Mouse (Mus musculus): ENCODE measurements around the gene Uxt. TPM values are rescaled to one million over a fixed set of nuclear protein-coding genes. Genes with fewer than 3 reads are reported as not detected.

Gene Uxt
- 48.8 and 54.5 TPM in 2 replicates for polyA plus RNA-seq (2015; fragmentation: Nextera tagmentation; extraction: Ambion mirVana)

DNA sequence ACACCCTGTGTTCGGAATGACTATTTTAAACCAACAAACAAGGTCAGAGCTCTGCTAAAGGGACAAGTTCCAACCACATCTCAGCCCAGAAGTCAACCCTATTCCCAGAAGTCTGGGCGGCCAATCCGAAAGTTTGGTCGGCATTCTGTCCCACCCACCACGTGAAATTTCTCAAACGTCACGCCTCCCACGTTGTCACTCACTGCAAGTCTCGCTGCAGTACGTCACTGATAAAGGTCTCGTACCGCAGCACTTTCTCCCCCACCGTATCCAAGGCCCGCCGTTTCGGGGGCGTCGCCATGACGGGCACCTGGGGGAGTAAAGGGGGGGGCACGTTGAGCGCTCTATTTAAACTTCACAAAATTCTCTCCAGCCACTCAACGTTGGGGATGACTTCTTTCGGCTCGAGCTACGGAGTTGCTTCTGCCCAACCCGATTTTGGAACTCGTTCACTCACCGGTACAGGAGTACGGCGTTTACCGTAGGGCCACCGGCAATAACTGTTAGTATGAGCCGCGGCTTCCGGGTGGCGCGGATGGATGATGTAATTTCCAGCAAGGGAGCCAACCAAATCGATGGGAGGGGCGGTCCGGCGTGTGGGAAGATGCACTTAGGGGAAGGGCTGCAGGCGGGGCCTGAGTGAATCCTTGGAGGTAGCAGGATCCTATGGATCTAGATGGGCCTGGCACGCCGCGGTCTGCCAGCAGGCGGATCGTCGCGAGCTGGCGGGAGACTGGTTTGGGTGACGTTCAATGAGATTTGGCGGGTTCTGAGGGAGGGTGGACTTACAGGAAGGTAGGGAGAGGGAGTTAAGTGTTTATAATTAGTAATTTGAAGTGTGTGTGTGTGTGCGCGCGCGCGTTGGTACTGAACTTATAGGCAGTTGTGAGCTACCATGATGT, at the start of gene Uxt:
Gene Uxt, minus strand, starts transcription at position 541 of the 902 bp plus-strand sequence.
- H3K4me3 ChIP-seq (ENCODE audit: low read length), result peak within 1 kb of the TSS; percentile 64
- ATAC-seq (replicated peaks; ENCODE audit: extremely low read depth, insufficient read depth, low FRiP score), result peak; percentile 90
- H3K27ac ChIP-seq (ENCODE audit: low read length), result peak within 1 kb of the TSS; percentile 85
- H3K9me3 ChIP-seq (replicated peaks; ENCODE audit: control insufficient read depth, low read length), result no peaks in the 10 kb centered on the region
- H3K9ac ChIP-seq (ENCODE audit: low read length), result peak within 1 kb of the TSS; percentile 68
- H3K4me2 ChIP-seq (ENCODE audit: low read depth, low read length), result peak within 1 kb of the TSS; percentile 62
- WGBS, result 14% methylated on average over 57 of the region's 57 CpGs
- H3K27me3 ChIP-seq (ENCODE audit: control insufficient read depth, insufficient read depth, low read length), result no peaks in the 10 kb centered on the region
- no peaks in the 10 kb centered on the region for H3K36me3 ChIP-seq (ENCODE audit: control insufficient read depth, insufficient read depth)
- H3K4me1 ChIP-seq (ENCODE audit: control insufficient read depth, insufficient read depth, low read length), result peaks cover 3% of the 10 kb centered on the region

DNA sequence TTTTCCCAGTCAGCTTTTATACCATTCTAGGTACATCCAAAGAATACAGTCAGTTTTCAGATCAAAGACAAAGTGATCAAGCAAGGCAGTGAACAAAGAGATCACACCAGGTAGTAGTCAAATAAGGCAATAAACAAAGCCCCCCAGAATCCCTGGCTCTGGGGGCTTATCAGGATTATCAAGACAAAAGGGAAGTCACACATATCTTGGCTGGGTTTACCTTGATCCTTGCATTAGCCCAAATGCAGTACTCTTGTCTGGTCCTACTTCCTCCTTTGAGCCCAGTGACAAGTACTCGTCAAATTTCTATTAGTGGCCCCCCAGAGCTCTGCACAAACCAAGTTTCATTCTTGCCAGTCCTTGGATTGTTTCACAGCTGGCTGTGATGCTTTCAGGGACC, 19.1 kb upstream of the Uxt start:
- H3K4me3 ChIP-seq (ENCODE audit: low read length), result no peak overlapping the region
- H3K9me3 ChIP-seq (replicated peaks; ENCODE audit: control insufficient read depth, low read length), result no peaks in the 10 kb centered on the region
- 50% methylated on average over 1 of the region's 1 CpGs for WGBS
- no peaks in the 10 kb centered on the region for H3K36me3 ChIP-seq (ENCODE audit: control insufficient read depth, insufficient read depth)
- H3K27ac ChIP-seq (ENCODE audit: low read length), result no peak overlapping the region
- no peak for ATAC-seq (replicated peaks; ENCODE audit: extremely low read depth, insufficient read depth, low FRiP score)
- H3K27me3 ChIP-seq (ENCODE audit: control insufficient read depth, insufficient read depth, low read length), result no peaks in the 10 kb centered on the region
- H3K4me1 ChIP-seq (ENCODE audit: control insufficient read depth, insufficient read depth, low read length), result no peaks in the 10 kb centered on the region
- H3K4me2 ChIP-seq (ENCODE audit: low read depth, low read length), result no peak overlapping the region
- no peak overlapping the region for H3K9ac ChIP-seq (ENCODE audit: low read length)

DNA sequence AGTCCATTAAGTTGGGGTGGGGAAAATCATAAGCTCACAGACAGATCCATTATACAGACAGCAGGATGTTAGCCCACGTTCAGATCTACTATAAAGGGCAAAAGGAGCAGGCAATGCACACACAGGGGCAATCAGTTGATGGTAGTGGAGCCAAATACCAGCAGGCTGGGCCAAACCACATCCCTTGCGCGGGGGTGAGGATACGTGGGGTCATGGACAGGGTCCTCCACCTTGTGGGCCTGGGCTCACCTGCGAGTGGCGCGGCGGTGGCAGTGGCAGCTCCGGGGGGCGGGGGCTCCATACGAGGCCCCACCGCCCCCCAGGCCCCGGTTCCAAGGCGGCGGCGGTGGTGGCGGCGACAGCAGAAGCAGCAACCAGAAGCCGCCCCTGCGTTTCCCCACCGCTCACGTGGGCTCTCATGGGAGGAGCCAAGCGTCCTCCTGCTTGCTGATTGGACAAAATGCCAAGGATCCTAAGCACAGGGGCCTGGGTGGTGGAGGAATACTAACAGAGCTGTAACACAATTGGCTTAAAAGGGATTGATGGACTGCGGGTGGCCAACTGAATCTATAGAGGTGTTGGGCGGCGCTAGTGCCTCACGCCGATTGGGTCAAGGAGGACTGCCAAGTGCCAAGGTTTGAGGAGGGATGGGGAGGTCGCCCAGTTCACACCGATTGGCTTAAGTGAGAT, 11.5 kb downstream of the Uxt start, which contains the start of gene Elk1:
Gene Elk1, minus strand, starts transcription at position 418 of the 690 bp plus-strand sequence.
- Histone ChIP-seq H3K36me3 (ENCODE audit: control insufficient read depth, insufficient read depth) (no peaks in the 10 kb centered on the region), H3K27me3 (ENCODE audit: control insufficient read depth, insufficient read depth, low read length) (no peaks in the 10 kb centered on the region), H3K9me3 (replicated peaks; ENCODE audit: control insufficient read depth, low read length) (no peaks in the 10 kb centered on the region), H3K4me3 (ENCODE audit: low read length) (peak within 1 kb of the TSS; percentile 77), H3K4me2 (ENCODE audit: low read depth, low read length) (peak within 1 kb of the TSS; percentile 65), H3K4me1 (ENCODE audit: control insufficient read depth, insufficient read depth, low read length) (peaks cover 2% of the 10 kb centered on the region; the same call in 1 of the 2 replicates), H3K9ac (ENCODE audit: low read length) (peak within 1 kb of the TSS; percentile 81), H3K27ac (ENCODE audit: low read length) (peak within 1 kb of the TSS; percentile 73)
- 15% methylated on average over 29 of the region's 30 CpGs for WGBS
- peak; percentile 96 for ATAC-seq (replicated peaks; ENCODE audit: extremely low read depth, insufficient read depth, low FRiP score)

GRCm38 (mm10) chrX:20946055-20946454, 15.8 kb downstream of the Uxt start:
- peaks cover 2% of the 10 kb centered on the region; the same call in 1 of the 2 replicates for H3K4me1 ChIP-seq (ENCODE audit: control insufficient read depth, insufficient read depth, low read length)
- H3K4me2 ChIP-seq (ENCODE audit: low read depth, low read length), result no peak overlapping the region
- H3K36me3 ChIP-seq (ENCODE audit: control insufficient read depth, insufficient read depth), result no peaks in the 10 kb centered on the region
- no peak overlapping the region for H3K27ac ChIP-seq (ENCODE audit: low read length)
- no peaks in the 10 kb centered on the region for H3K9me3 ChIP-seq (replicated peaks; ENCODE audit: control insufficient read depth, low read length)
- 23% methylated on average over 4 of the region's 4 CpGs for WGBS
- H3K27me3 ChIP-seq (ENCODE audit: control insufficient read depth, insufficient read depth, low read length), result no peaks in the 10 kb centered on the region
- no peak overlapping the region for H3K9ac ChIP-seq (ENCODE audit: low read length)
- H3K4me3 ChIP-seq (ENCODE audit: low read length), result no peak overlapping the region
- no peak for ATAC-seq (replicated peaks; ENCODE audit: extremely low read depth, insufficient read depth, low FRiP score)

DNA sequence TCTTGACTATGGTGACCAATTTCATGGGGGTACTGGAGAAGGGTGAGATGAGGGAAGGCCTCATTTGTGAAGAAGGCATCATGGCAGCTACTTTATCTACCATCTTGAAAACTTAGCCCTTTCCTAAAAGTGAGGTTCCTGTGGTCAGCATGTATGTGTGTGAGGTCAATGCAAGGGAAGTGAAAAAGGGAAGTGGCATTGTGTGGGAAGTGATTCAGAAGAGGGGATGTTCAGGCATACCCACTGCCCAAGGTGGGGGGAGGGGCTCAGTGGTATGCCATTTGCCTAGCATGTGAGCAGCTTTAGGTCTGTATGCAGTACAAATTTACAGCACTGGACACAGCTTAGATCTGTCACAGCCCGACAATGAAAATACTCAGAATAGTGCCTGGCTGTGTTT, 29.9 kb downstream of the Uxt start:
- Histone ChIP-seq H3K27me3 (ENCODE audit: control insufficient read depth, insufficient read depth, low read length) (no peaks in the 10 kb centered on the region), H3K9me3 (replicated peaks; ENCODE audit: control insufficient read depth, low read length) (no peaks in the 10 kb centered on the region; the same call in 1 of the 2 replicates), H3K9ac (ENCODE audit: low read length) (no peak overlapping the region), H3K4me2 (ENCODE audit: low read depth, low read length) (no peak overlapping the region), H3K4me3 (ENCODE audit: low read length) (no peak overlapping the region), H3K27ac (ENCODE audit: low read length) (no peak overlapping the region), H3K36me3 (ENCODE audit: control insufficient read depth, insufficient read depth) (0 out of 2 replicates have a peak, but pooled peaks cover 3% of the 10 kb centered on the region), H3K4me1 (ENCODE audit: control insufficient read depth, insufficient read depth, low read length) (no peaks in the 10 kb centered on the region)
- WGBS, result 68% methylated on average over 1 of the region's 1 CpGs
- no peak for ATAC-seq (replicated peaks; ENCODE audit: extremely low read depth, insufficient read depth, low FRiP score)

DNA sequence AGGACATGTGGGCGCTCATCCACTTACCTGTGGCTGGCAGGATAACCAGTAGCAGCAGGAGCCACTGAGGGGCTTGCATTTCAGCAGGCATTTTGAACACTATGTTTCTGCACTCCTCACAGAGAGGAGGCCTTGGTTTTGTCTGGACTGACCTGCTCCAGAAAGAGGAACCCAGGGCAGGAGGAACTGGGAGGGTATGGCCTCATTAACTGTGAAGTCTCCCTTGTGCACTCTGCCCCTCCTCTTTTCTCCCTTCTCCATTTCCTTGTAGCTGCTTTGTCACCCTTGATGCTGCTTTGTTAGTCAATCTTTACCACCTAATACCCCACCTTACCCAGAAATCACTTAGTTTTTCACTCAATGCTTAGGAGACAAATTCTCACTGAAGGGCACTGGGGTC, 30.5 kb downstream of the Uxt start, which contains the start of gene Cfp:
Gene Cfp, minus strand, starts transcription at position 192 of the 400 bp plus-strand sequence.
- Histone ChIP-seq H3K4me2 (ENCODE audit: low read depth, low read length) (no peak within 1 kb of the TSS), H3K36me3 (ENCODE audit: control insufficient read depth, insufficient read depth) (0 out of 2 replicates have a peak, but pooled peaks cover 3% of the 10 kb centered on the region), H3K27ac (ENCODE audit: low read length) (no peak within 1 kb of the TSS), H3K27me3 (ENCODE audit: control insufficient read depth, insufficient read depth, low read length) (no peaks in the 10 kb centered on the region), H3K9me3 (replicated peaks; ENCODE audit: control insufficient read depth, low read length) (no peaks in the 10 kb centered on the region; the same call in 1 of the 2 replicates), H3K4me3 (ENCODE audit: low read length) (no peak within 1 kb of the TSS), H3K4me1 (ENCODE audit: control insufficient read depth, insufficient read depth, low read length) (no peaks in the 10 kb centered on the region), H3K9ac (ENCODE audit: low read length) (no peak within 1 kb of the TSS)
- no peak for ATAC-seq (replicated peaks; ENCODE audit: extremely low read depth, insufficient read depth, low FRiP score)
- 87% methylated on average over 1 of the region's 1 CpGs for WGBS

GRCm38 (mm10) chrX:20929859-20930258, 32.0 kb downstream of the Uxt start:
- Histone ChIP-seq H3K4me3 (ENCODE audit: low read length) (no peak overlapping the region), H3K9ac (ENCODE audit: low read length) (no peak overlapping the region), H3K27me3 (ENCODE audit: control insufficient read depth, insufficient read depth, low read length) (no peaks in the 10 kb centered on the region), H3K4me1 (ENCODE audit: control insufficient read depth, insufficient read depth, low read length) (no peaks in the 10 kb centered on the region), H3K4me2 (ENCODE audit: low read depth, low read length) (no peak overlapping the region), H3K36me3 (ENCODE audit: control insufficient read depth, insufficient read depth) (0 out of 2 replicates have a peak, but pooled peaks cover 3% of the 10 kb centered on the region), H3K27ac (ENCODE audit: low read length) (no peak overlapping the region), H3K9me3 (replicated peaks; ENCODE audit: control insufficient read depth, low read length) (no peaks in the 10 kb centered on the region; the same call in 1 of the 2 replicates)
- ATAC-seq (replicated peaks; ENCODE audit: extremely low read depth, insufficient read depth, low FRiP score), result no peak
- 79% methylated on average over 1 of the region's 1 CpGs for WGBS

GRCm38 (mm10) chrX:20924976-20925375, 36.8 kb downstream of the Uxt start:
- ATAC-seq (replicated peaks; ENCODE audit: extremely low read depth, insufficient read depth, low FRiP score), result no peak
- H3K4me1 ChIP-seq (ENCODE audit: control insufficient read depth, insufficient read depth, low read length), result no peaks in the 10 kb centered on the region
- H3K9me3 ChIP-seq (replicated peaks; ENCODE audit: control insufficient read depth, low read length), result no peaks in the 10 kb centered on the region
- H3K4me2 ChIP-seq (ENCODE audit: low read depth, low read length), result no peak overlapping the region
- no peaks in the 10 kb centered on the region; the same call in 1 of the 2 replicates for H3K27me3 ChIP-seq (ENCODE audit: control insufficient read depth, insufficient read depth, low read length)
- H3K36me3 ChIP-seq (ENCODE audit: control insufficient read depth, insufficient read depth), result 0 out of 2 replicates have a peak, but pooled peaks cover 3% of the 10 kb centered on the region
- H3K27ac ChIP-seq (ENCODE audit: low read length), result no peak overlapping the region
- H3K9ac ChIP-seq (ENCODE audit: low read length), result no peak overlapping the region
- no peak overlapping the region for H3K4me3 ChIP-seq (ENCODE audit: low read length)
